Mouse (Mus musculus) MEL (cell line): ENCODE measurements at regions not wholly inside any gene's neighbourhood (a gene's known extent, or its start where the extent isn't known, plus 50 kb on each side); places are given as distances from the start of the nearest gene placed in this dataset.

ENCODE experiments used
- CTCF ChIP-seq, 3 experiments: IDR thresholded peaks in 2 of 3; conservative IDR thresholded peaks in 1 of 3; 2 replicates each; pipeline ENCODE4 v1.5.1; 2011 to 2012; ENCODE audit warnings: low read length in 3 of 3, low read depth in 2 of 3, mild to moderate bottlenecking in 2 of 3, improper control_type of control experiment in 1 of 3, inconsistent platforms in 1 of 3, mixed read lengths in 1 of 3, moderate library complexity in 1 of 3; ENCODE audit not compliant: control insufficient read depth in 1 of 3, insufficient read depth in 1 of 3, poor library complexity in 1 of 3, severe bottlenecking in 1 of 3
- ETS1 ChIP-seq: IDR thresholded peaks from 2 replicates; pipeline ENCODE4 v1.6.1; 2012; ENCODE audit warnings: low read depth, mild to moderate bottlenecking, inconsistent platforms, low read length, improper control_type of control experiment, moderate library complexity
- GATA1 ChIP-seq: IDR thresholded peaks from 2 replicates; pipeline ENCODE4 v1.6.1; 2011; ENCODE audit warnings: low read depth, low read length, improper control_type of control experiment
- HCFC1 ChIP-seq: IDR thresholded peaks from 2 replicates; pipeline ENCODE4 v1.6.1; 2012; ENCODE audit warnings: low read depth, mild to moderate bottlenecking, inconsistent platforms, low read length, improper control_type of control experiment, moderate library complexity
- NRF1 ChIP-seq: IDR thresholded peaks from 2 replicates; pipeline ENCODE4 v1.6.1; 2014; ENCODE audit warnings: low read depth, mild to moderate bottlenecking, inconsistent platforms, low read length, improper control_type of control experiment, moderate library complexity; ENCODE audit not compliant: poor library complexity, insufficient read depth, severe bottlenecking
- POLR2A ChIP-seq, 2 experiments: IDR thresholded peaks; 2 replicates each; pipeline ENCODE4 v1.6.1; 2011 to 2012; ENCODE audit warnings: low read length in 2 of 2, mild to moderate bottlenecking in 2 of 2, control low read depth in 1 of 2, improper control_type of control experiment in 1 of 2, low read depth in 1 of 2, moderate library complexity in 1 of 2; ENCODE audit not compliant: control insufficient read depth in 1 of 2, insufficient read depth in 1 of 2, poor library complexity in 1 of 2

DNA sequence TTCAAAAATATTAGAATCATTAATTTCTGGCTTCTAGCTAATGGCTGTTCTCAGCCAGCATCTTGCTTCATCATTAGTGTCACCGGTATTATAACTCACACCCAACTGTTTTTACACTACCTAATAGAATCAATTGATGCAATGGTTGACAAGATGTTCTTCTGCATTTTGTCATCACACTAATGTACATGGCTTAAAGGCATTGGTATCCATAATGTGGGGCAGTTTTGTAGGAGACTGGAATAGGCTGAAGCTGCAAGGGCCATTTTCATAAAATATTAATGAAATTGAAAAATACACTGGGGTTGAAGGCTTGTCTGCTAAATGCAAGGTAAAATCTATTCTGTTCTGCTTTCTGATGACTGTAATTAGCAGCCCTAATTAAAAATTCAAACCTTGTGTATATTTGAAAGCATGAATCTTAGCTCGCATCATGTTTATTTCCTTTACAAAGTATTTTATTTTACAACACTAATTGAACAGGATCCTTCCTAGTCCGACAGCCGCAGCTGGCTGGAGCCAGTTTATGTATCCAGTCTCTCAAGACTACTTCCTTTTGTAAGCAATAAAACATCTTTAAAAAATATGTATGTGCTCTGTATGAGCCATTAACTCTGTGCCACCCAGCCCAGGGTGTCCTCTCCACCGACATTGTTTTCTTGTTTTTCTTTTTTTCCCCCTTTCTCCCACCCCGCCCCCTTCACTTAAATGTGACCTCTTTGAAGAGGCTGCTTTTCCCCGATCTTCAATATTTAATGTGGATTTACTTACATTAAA lies 259.6 kb downstream of the Pou4f1 start:
- TF ChIP-seq GATA1 (no peak), POLR2A (IDR thresholded peaks at IDR 0.05; ENCODE audit: control insufficient read depth in 1 of 2, insufficient read depth in 1 of 2, low read depth in 1 of 2, low read length in 2 of 2, poor library complexity in 1 of 2) (no peak), CTCF (IDR thresholded peaks at IDR 0.05 in 2 of 3, conservative IDR thresholded peaks at IDR 0.05 in 1 of 3; ENCODE audit: control insufficient read depth in 1 of 3, insufficient read depth in 1 of 3, low read depth in 2 of 3, low read length in 3 of 3, poor library complexity in 1 of 3, severe bottlenecking in 1 of 3) (no peak), ETS1 (no peak), HCFC1 (no peak), NRF1 (no peak)
